Mouse (Mus musculus) cerebellum, adult 18-20 months (tissue): ENCODE measurements at regions not wholly inside any gene's neighbourhood (a gene's known extent, or its start where the extent isn't known, plus 50 kb on each side); places are given as distances from the start of the nearest gene placed in this dataset.

Experiments used
- DNase-seq, 2 experiments: peaks; one replicate each; pipeline ENCODE4 v3.0.0; 2021

- no peak for DNase-seq
These were observed 83.1 kb downstream of the Thbs2 start for GRCm38 (mm10) chr17:14610791-14611522.

- no peak for DNase-seq
These were observed 85.2 kb downstream of the Thbs2 start for GRCm38 (mm10) chr17:14608845-14609244.

GRCm38 (mm10) chr17:14606356-14606989 lies 87.6 kb downstream of the Thbs2 start:
- no peak for DNase-seq

- DNase-seq = no peak
These were observed 94.4 kb downstream of the Thbs2 start for GRCm38 (mm10) chr17:14599681-14600080.

GRCm38 (mm10) chr17:14596470-14596869 lies 97.6 kb downstream of the Thbs2 start:
- DNase-seq = no peak

- no peak for DNase-seq
These were observed 98.5 kb downstream of the Thbs2 start for GRCm38 (mm10) chr17:14595525-14595924.

GRCm38 (mm10) chr17:14588086-14588817 lies 105.8 kb downstream of the Thbs2 start:
- DNase-seq = no peak

GRCm38 (mm10) chr17:14579671-14580070 lies 114.4 kb downstream of the Thbs2 start:
- no peak for DNase-seq

GRCm38 (mm10) chr17:14578721-14579120 lies 115.3 kb downstream of the Thbs2 start:
- DNase-seq = no peak

- DNase-seq = no peak
These were observed 115.8 kb downstream of the Thbs2 start for GRCm38 (mm10) chr17:14578194-14578593.

GRCm38 (mm10) chr17:14576159-14576558 lies 117.9 kb downstream of the Thbs2 start:
- no peak for DNase-seq

- DNase-seq = no peak
These were observed 122.9 kb downstream of the Thbs2 start for GRCm38 (mm10) chr17:14571143-14571542.

- DNase-seq = no peak
These were observed 123.7 kb downstream of the Thbs2 start for GRCm38 (mm10) chr17:14570266-14570775.

GRCm38 (mm10) chr17:14562191-14562590 lies 131.8 kb downstream of the Thbs2 start:
- DNase-seq = no peak

GRCm38 (mm10) chr17:14557214-14557613 lies 136.8 kb downstream of the Thbs2 start:
- no peak for DNase-seq

- DNase-seq = no peak
These were observed 140.8 kb downstream of the Thbs2 start for GRCm38 (mm10) chr17:14553195-14553594.

GRCm38 (mm10) chr17:14552081-14552480 lies 142.0 kb downstream of the Thbs2 start:
- no peak for DNase-seq

- DNase-seq = no peak
These were observed 142.4 kb downstream of the Thbs2 start for GRCm38 (mm10) chr17:14551610-14552009.

- peak; percentile 18 to 40 for DNase-seq
These were observed 148.1 kb downstream of the Thbs2 start for GRCm38 (mm10) chr17:14545822-14546473.

- DNase-seq = no peak
These were observed 149.6 kb downstream of the Thbs2 start for GRCm38 (mm10) chr17:14544343-14545002.

GRCm38 (mm10) chr17:14541035-14541434 lies 153.0 kb downstream of the Thbs2 start:
- no peak for DNase-seq

- DNase-seq = no peak
These were observed 153.6 kb downstream of the Thbs2 start for GRCm38 (mm10) chr17:14540269-14540975.
